Mouse (Mus musculus): ENCODE data around the gene Pyurf. TPM values are rescaled to one million over a fixed set of nuclear protein-coding genes. Genes with fewer than 3 reads are reported as not detected.

Gene Pyurf
- polyA plus RNA-seq, 1 experiment = 4.3 TPM

GRCm38 (mm10) chr6:57702743-57703499, 11.0 kb upstream of the Pyurf start:
- TF ChIP-seq EP300 (IDR thresholded peaks at IDR 0.05; ENCODE audit: insufficient read depth, low read depth, low read length) = no peak
- peak; percentile 91 for TF ChIP-seq POLR2A (IDR thresholded peaks at IDR 0.05; ENCODE audit: insufficient read depth, low read length)
- no peak for TF ChIP-seq CTCF (IDR thresholded peaks at IDR 0.05; ENCODE audit: low read depth, low read length)
- Histone ChIP-seq H3K9ac (ENCODE audit: low read depth, poor library complexity, severe bottlenecking) (peak overlapping the region; percentile 25), H3K4me3 (ENCODE audit: low read depth, low read length) (peak overlapping the region; percentile 91), H3K9me3 (replicated peaks; ENCODE audit: control insufficient read depth, insufficient read depth, low read length, poor library complexity, severe bottlenecking) (no peaks in the 10 kb centered on the region), H3K27ac (ENCODE audit: insufficient read depth, low read length) (peak overlapping the region; percentile 52), H3K27me3 (ENCODE audit: control insufficient read depth, insufficient read depth, low read length, poor library complexity, severe bottlenecking) (no peaks in the 10 kb centered on the region), H3K36me3 (ENCODE audit: control insufficient read depth, insufficient read depth, low read length, poor library complexity, severe bottlenecking) (no peaks in the 10 kb centered on the region), H3K4me1 (ENCODE audit: control insufficient read depth, insufficient read depth, low read length) (no peaks in the 10 kb centered on the region)

GRCm38 (mm10) chr6:57702376-57702742, 10.5 kb upstream of the Pyurf start, which contains the start of gene Lancl2:
TSS of gene Lancl2 (plus strand) at chr6:57702540.
- Histone ChIP-seq H3K36me3 (ENCODE audit: control insufficient read depth, insufficient read depth, low read length, poor library complexity, severe bottlenecking) (no peaks in the 10 kb centered on the region), H3K27me3 (ENCODE audit: control insufficient read depth, insufficient read depth, low read length, poor library complexity, severe bottlenecking) (no peaks in the 10 kb centered on the region), H3K4me1 (ENCODE audit: control insufficient read depth, insufficient read depth, low read length) (no peaks in the 10 kb centered on the region), H3K27ac (ENCODE audit: insufficient read depth, low read length) (peak within 1 kb of the TSS; percentile 52), H3K4me3 (ENCODE audit: low read depth, low read length) (peak within 1 kb of the TSS; percentile 91), H3K9ac (ENCODE audit: low read depth, poor library complexity, severe bottlenecking) (peak within 1 kb of the TSS; percentile 25), H3K9me3 (replicated peaks; ENCODE audit: control insufficient read depth, insufficient read depth, low read length, poor library complexity, severe bottlenecking) (no peaks in the 10 kb centered on the region)
- TF ChIP-seq POLR2A (IDR thresholded peaks at IDR 0.05; ENCODE audit: insufficient read depth, low read length) (no peak), EP300 (IDR thresholded peaks at IDR 0.05; ENCODE audit: insufficient read depth, low read depth, low read length) (no peak), CTCF (IDR thresholded peaks at IDR 0.05; ENCODE audit: low read depth, low read length) (no peak)

GRCm38 (mm10) chr6:57701686-57702085, 9.8 kb upstream of the Pyurf start:
- no peak for TF ChIP-seq CTCF (IDR thresholded peaks at IDR 0.05; ENCODE audit: low read depth, low read length)
- TF ChIP-seq EP300 (IDR thresholded peaks at IDR 0.05; ENCODE audit: insufficient read depth, low read depth, low read length) = no peak
- TF ChIP-seq POLR2A (IDR thresholded peaks at IDR 0.05; ENCODE audit: insufficient read depth, low read length) = no peak
- H3K4me1 ChIP-seq (ENCODE audit: control insufficient read depth, insufficient read depth, low read length) = no peaks in the 10 kb centered on the region
- no peak overlapping the region for H3K27ac ChIP-seq (ENCODE audit: insufficient read depth, low read length)
- H3K4me3 ChIP-seq (ENCODE audit: low read depth, low read length) = no peak overlapping the region
- H3K9me3 ChIP-seq (replicated peaks; ENCODE audit: control insufficient read depth, insufficient read depth, low read length, poor library complexity, severe bottlenecking) = no peaks in the 10 kb centered on the region
- no peaks in the 10 kb centered on the region for H3K36me3 ChIP-seq (ENCODE audit: control insufficient read depth, insufficient read depth, low read length, poor library complexity, severe bottlenecking)
- H3K9ac ChIP-seq (ENCODE audit: low read depth, poor library complexity, severe bottlenecking) = no peak overlapping the region
- no peaks in the 10 kb centered on the region for H3K27me3 ChIP-seq (ENCODE audit: control insufficient read depth, insufficient read depth, low read length, poor library complexity, severe bottlenecking)

GRCm38 (mm10) chr6:57693116-57693515, 1.2 kb upstream of the Pyurf start:
- TF ChIP-seq POLR2A (IDR thresholded peaks at IDR 0.05; ENCODE audit: insufficient read depth, low read length) = no peak
- TF ChIP-seq EP300 (IDR thresholded peaks at IDR 0.05; ENCODE audit: insufficient read depth, low read depth, low read length) = no peak
- no peak for TF ChIP-seq CTCF (IDR thresholded peaks at IDR 0.05; ENCODE audit: low read depth, low read length)
- Histone ChIP-seq H3K9me3 (replicated peaks; ENCODE audit: control insufficient read depth, insufficient read depth, low read length, poor library complexity, severe bottlenecking) (peaks cover 3% of the 10 kb centered on the region; the same call in 1 of the 2 replicates), H3K4me1 (ENCODE audit: control insufficient read depth, insufficient read depth, low read length) (no peaks in the 10 kb centered on the region), H3K4me3 (ENCODE audit: low read depth, low read length) (no peak overlapping the region), H3K9ac (ENCODE audit: low read depth, poor library complexity, severe bottlenecking) (no peak overlapping the region), H3K27ac (ENCODE audit: insufficient read depth, low read length) (no peak overlapping the region), H3K27me3 (ENCODE audit: control insufficient read depth, insufficient read depth, low read length, poor library complexity, severe bottlenecking) (no peaks in the 10 kb centered on the region), H3K36me3 (ENCODE audit: control insufficient read depth, insufficient read depth, low read length, poor library complexity, severe bottlenecking) (0 out of 2 replicates have a peak, but pooled peaks cover 2% of the 10 kb centered on the region)

- Histone ChIP-seq H3K4me3 (ENCODE audit: low read depth, low read length) (no peak overlapping the region), H3K27ac (ENCODE audit: insufficient read depth, low read length) (no peak overlapping the region), H3K9me3 (replicated peaks; ENCODE audit: control insufficient read depth, insufficient read depth, low read length, poor library complexity, severe bottlenecking) (no peaks in the 10 kb centered on the region), H3K4me1 (ENCODE audit: control insufficient read depth, insufficient read depth, low read length) (no peaks in the 10 kb centered on the region), H3K9ac (ENCODE audit: low read depth, poor library complexity, severe bottlenecking) (no peak overlapping the region), H3K36me3 (ENCODE audit: control insufficient read depth, insufficient read depth, low read length, poor library complexity, severe bottlenecking) (no peaks in the 10 kb centered on the region), H3K27me3 (ENCODE audit: control insufficient read depth, insufficient read depth, low read length, poor library complexity, severe bottlenecking) (no peaks in the 10 kb centered on the region)
- TF ChIP-seq CTCF (IDR thresholded peaks at IDR 0.05; ENCODE audit: low read depth, low read length) (no peak), EP300 (IDR thresholded peaks at IDR 0.05; ENCODE audit: insufficient read depth, low read depth, low read length) (no peak), POLR2A (IDR thresholded peaks at IDR 0.05; ENCODE audit: insufficient read depth, low read length) (no peak)
Observed at GRCm38 (mm10) chr6:57684156-57684555, 7.7 kb downstream of the Pyurf start.

GRCm38 (mm10) chr6:57661295-57661694, 30.6 kb downstream of the Pyurf start:
- no peak for TF ChIP-seq CTCF (IDR thresholded peaks at IDR 0.05; ENCODE audit: low read depth, low read length)
- TF ChIP-seq EP300 (IDR thresholded peaks at IDR 0.05; ENCODE audit: insufficient read depth, low read depth, low read length) = no peak
- no peak for TF ChIP-seq POLR2A (IDR thresholded peaks at IDR 0.05; ENCODE audit: insufficient read depth, low read length)
- Histone ChIP-seq H3K9me3 (replicated peaks; ENCODE audit: control insufficient read depth, insufficient read depth, low read length, poor library complexity, severe bottlenecking) (no peaks in the 10 kb centered on the region), H3K4me3 (ENCODE audit: low read depth, low read length) (no peak overlapping the region), H3K4me1 (ENCODE audit: control insufficient read depth, insufficient read depth, low read length) (no peaks in the 10 kb centered on the region), H3K27ac (ENCODE audit: insufficient read depth, low read length) (no peak overlapping the region), H3K27me3 (ENCODE audit: control insufficient read depth, insufficient read depth, low read length, poor library complexity, severe bottlenecking) (no peaks in the 10 kb centered on the region), H3K9ac (ENCODE audit: low read depth, poor library complexity, severe bottlenecking) (no peak overlapping the region), H3K36me3 (ENCODE audit: control insufficient read depth, insufficient read depth, low read length, poor library complexity, severe bottlenecking) (no peaks in the 10 kb centered on the region)
